Mouse (Mus musculus) heart, embryonic 13.5 days (tissue): Measurements from ENCODE around the gene Olfr1255. TPM values are rescaled to one million over a fixed set of nuclear protein-coding genes. Genes with fewer than 3 reads are reported as not detected.

Source experiments
- ATAC-seq: fragments of 200-750 bp; cut with Nextera tagmentation; 2 replicates; pipeline ENCODE4 v1.8.0; 2017; ENCODE audit warnings: moderate TSS enrichment; ENCODE audit not compliant: insufficient number of reproducible peaks, low FRiP score, low TSS enrichment; ENCODE audit errors: extremely low read depth
- H3K27ac ChIP-seq: fragments of 300-500 bp; sonication (generic); replicated peaks from 2 replicates; pipeline ENCODE4 v1.5.1; 2015; ENCODE audit warnings: moderate library complexity, mild to moderate bottlenecking, inconsistent platforms
- H3K27me3 ChIP-seq: fragments of 300-500 bp; sonication (generic); replicated peaks from 2 replicates; pipeline ENCODE4 v1.6.1; 2015; ENCODE audit warnings: mild to moderate bottlenecking, inconsistent platforms
- H3K36me3 ChIP-seq: fragments of 300-500 bp; sonication (generic); 2 replicates; pipeline ENCODE4 v1.6.1; 2015; ENCODE audit warnings: mild to moderate bottlenecking, inconsistent platforms
- H3K4me1 ChIP-seq: fragments of 300-500 bp; sonication (generic); 2 replicates; pipeline ENCODE4 v1.6.1; 2015; ENCODE audit warnings: inconsistent platforms
- H3K4me2 ChIP-seq: fragments of 300-500 bp; sonication (generic); 2 replicates; pipeline ENCODE4 v1.6.1; 2015; ENCODE audit warnings: inconsistent platforms, mild to moderate bottlenecking, moderate library complexity
- H3K4me3 ChIP-seq: fragments of 300-500 bp; sonication (generic); 2 replicates; pipeline ENCODE4 v1.5.1; 2015; ENCODE audit warnings: moderate library complexity, mild to moderate bottlenecking, inconsistent platforms
- H3K9ac ChIP-seq: fragments of 300-500 bp; sonication (generic); 2 replicates; pipeline ENCODE4 v1.6.1; 2015; ENCODE audit warnings: inconsistent platforms, mild to moderate bottlenecking, moderate library complexity
- H3K9me3 ChIP-seq: fragments of 300-500 bp; sonication (generic); 2 replicates; pipeline ENCODE4 v1.6.1; 2016; ENCODE audit warnings: inconsistent platforms
- WGBS: fragments of 180-500 bp; shearing (Covaris S2); methylation state at CpG from one replicate; pipeline ENCODE4 v1.1.7; 2015; ENCODE audit warnings: mixed read lengths; 5-methylcytosine and 5-hydroxymethylcytosine counted together
- polyA plus RNA-seq: library from polyadenylated mRNA; unstranded; fragments of >200 nt; fragmentation: Nextera tagmentation; extraction: Ambion mirVana; gene quantifications from 2 replicates; pipeline ENCODE4 v1.2.1, GENCODE M21; 2015

Gene Olfr1255
- not detected in 2 replicates for polyA plus RNA-seq

DNA sequence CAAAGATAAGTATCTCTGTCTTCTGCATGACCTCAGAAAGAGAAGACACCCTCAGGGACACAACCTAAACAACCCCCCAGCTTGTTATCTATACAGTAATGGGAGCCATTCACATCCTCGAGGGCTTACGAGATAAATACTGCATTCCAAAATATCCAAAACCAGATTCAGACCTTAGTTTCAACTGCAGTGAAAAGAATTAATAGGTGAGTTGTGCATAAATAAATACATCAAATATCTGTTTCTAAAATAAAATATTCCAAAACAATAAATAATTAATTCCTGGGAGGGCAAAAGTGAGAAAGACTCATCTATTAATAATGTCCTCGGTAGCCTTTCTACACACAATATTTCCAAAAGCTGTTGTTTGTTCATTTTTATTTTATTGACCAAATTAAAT, at the start of gene Olfr1255:
TSS of gene Olfr1255 (plus strand) at position 301 of the 400 bp plus-strand sequence.
- H3K9me3 ChIP-seq = no peaks in the 10 kb centered on the region
- no peak for ATAC-seq
- whole genome bisulfite sequencing = 61% methylated on average over 3 of the region's 3 CpGs
- no peak within 1 kb of the TSS for H3K4me2 ChIP-seq
- no peak within 1 kb of the TSS for H3K27ac ChIP-seq
- H3K4me3 ChIP-seq = no peak within 1 kb of the TSS
- H3K4me1 ChIP-seq = no peaks in the 10 kb centered on the region
- no peaks in the 10 kb centered on the region for H3K36me3 ChIP-seq
- H3K9ac ChIP-seq = no peak within 1 kb of the TSS
- H3K27me3 ChIP-seq = no peaks in the 10 kb centered on the region

DNA sequence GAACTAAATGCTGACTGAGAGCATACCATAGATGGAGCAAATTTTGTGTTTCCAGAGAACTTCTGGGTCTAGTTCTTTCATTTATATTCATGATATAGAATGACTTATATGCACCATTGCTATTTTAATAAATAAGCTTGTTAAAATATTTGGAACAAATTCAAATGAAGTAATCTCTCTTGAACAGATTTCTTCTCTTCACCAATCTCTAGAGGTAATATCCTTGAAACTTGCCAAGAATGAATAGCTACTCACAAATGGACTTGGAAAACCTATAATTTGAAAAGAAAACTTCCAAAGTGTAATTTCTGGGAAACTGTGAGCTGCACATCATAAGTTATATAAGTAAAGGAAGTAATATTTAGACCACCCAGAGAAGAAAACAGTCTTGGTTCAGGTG, 18.3 kb upstream of the Olfr1255 start, which contains the start of gene Olfr1254:
TSS of gene Olfr1254 (minus strand) at position 101 of the 400 bp plus-strand sequence.
- Histone ChIP-seq H3K4me1 (no peaks in the 10 kb centered on the region), H3K9me3 (no peaks in the 10 kb centered on the region), H3K27ac (no peak within 1 kb of the TSS), H3K4me3 (no peak within 1 kb of the TSS), H3K36me3 (no peaks in the 10 kb centered on the region), H3K4me2 (no peak within 1 kb of the TSS), H3K9ac (no peak within 1 kb of the TSS), H3K27me3 (no peaks in the 10 kb centered on the region)
- ATAC-seq = no peak

DNA sequence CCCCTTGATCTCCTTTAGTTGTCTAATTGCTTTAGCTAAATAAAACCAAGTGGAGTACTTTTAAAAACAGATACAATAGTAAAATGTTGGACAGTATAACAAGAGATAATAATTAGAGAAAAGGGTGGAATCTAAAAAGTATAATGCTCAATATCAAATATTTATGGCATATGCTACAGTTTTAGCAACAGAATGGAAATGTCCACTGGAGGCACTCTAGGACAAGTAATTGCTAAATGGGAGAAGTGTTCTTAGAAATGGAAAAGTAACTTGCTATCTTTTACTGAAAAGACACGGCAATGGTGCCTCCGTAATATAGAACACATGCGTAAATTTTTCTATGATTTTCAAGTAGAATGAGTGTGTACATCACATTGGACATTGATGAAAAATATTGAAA, 12.3 kb upstream of the Olfr1255 start:
- Histone ChIP-seq H3K4me3 (no peak overlapping the region), H3K4me2 (no peak overlapping the region), H3K4me1 (no peaks in the 10 kb centered on the region), H3K27ac (no peak overlapping the region), H3K9me3 (no peaks in the 10 kb centered on the region), H3K36me3 (no peaks in the 10 kb centered on the region), H3K27me3 (no peaks in the 10 kb centered on the region), H3K9ac (no peak overlapping the region)
- 72% methylated on average over 3 of the region's 3 CpGs for WGBS
- ATAC-seq = no peak

DNA sequence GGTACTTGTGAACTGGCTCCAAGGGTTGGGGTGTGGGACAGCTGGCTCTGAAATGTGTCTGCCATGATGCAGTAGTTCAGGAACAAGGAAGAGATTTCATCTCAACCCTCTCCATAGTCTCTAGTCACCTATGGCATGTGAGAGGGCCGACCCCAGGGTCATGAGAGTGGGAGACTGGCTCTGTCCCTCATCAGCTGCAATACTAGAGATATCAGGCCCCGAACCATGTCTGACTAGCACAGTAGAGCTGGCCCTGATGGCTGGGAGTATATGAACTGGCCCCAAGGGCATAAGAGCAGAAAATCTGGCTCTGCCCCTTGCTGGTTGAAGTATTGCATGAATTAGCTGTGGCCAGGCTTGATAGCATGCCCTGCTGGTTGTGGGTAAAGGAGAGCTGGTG, 1.1 kb upstream of the Olfr1255 start:
- Histone ChIP-seq H3K4me1 (no peaks in the 10 kb centered on the region), H3K9ac (no peak overlapping the region), H3K9me3 (no peaks in the 10 kb centered on the region), H3K4me2 (no peak overlapping the region), H3K4me3 (no peak overlapping the region), H3K27me3 (no peaks in the 10 kb centered on the region), H3K27ac (no peak overlapping the region), H3K36me3 (no peaks in the 10 kb centered on the region)
- 74% methylated on average over 2 of the region's 2 CpGs for WGBS
- ATAC-seq = no peak

DNA sequence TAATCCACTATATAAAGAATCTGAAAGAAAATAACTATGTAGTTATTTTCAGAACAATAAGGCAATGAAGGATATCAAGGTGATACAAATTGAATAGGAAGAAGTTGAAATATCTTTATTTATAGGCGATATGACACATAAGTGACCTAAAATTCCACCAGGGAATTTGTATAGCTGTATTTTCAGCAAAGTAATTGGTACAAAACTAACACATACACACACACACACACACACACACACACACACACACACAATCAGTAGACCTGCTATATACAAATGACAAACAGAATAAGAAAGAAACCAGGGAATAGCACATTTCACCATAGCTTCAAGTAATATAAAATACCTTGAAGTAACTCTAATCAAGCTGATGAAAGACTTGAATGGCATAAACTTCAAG, 8.4 kb downstream of the Olfr1255 start:
- Histone ChIP-seq H3K27me3 (no peaks in the 10 kb centered on the region), H3K4me1 (no peaks in the 10 kb centered on the region), H3K27ac (no peak overlapping the region), H3K9me3 (no peaks in the 10 kb centered on the region), H3K9ac (no peak overlapping the region), H3K4me3 (no peak overlapping the region), H3K4me2 (no peak overlapping the region), H3K36me3 (no peaks in the 10 kb centered on the region)
- ATAC-seq = no peak
- 81% methylated on average over 1 of the region's 1 CpGs for WGBS

DNA sequence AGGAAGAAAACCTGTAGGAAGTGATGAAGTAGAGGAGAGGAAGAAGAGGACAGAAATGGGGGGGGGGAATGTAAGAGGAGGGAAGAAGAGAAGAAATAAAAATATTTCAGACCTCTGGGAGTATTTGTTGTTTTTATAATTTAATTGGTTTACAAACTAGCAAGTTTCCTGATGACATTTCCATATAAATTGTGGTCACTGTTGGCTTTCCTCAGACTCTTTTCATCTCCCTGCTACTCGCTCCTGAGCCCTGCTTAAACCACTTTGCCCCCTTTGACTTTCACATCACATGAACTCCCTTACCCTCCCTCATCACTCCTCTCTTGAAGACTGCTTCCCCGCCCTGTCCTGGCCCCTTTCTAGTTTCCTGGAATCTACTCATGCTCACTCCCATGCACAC, 29.6 kb downstream of the Olfr1255 start, which contains the start of gene Olfr1256:
TSS of gene Olfr1256 (minus strand) at position 101 of the 400 bp plus-strand sequence.
- Histone ChIP-seq H3K9ac (no peak within 1 kb of the TSS), H3K4me3 (no peak within 1 kb of the TSS), H3K27me3 (no peaks in the 10 kb centered on the region), H3K9me3 (no peaks in the 10 kb centered on the region), H3K27ac (no peak within 1 kb of the TSS), H3K4me1 (no peaks in the 10 kb centered on the region), H3K36me3 (no peaks in the 10 kb centered on the region), H3K4me2 (no peak within 1 kb of the TSS)
- no peak for ATAC-seq
- 48% methylated on average over 2 of the region's 2 CpGs for WGBS

DNA sequence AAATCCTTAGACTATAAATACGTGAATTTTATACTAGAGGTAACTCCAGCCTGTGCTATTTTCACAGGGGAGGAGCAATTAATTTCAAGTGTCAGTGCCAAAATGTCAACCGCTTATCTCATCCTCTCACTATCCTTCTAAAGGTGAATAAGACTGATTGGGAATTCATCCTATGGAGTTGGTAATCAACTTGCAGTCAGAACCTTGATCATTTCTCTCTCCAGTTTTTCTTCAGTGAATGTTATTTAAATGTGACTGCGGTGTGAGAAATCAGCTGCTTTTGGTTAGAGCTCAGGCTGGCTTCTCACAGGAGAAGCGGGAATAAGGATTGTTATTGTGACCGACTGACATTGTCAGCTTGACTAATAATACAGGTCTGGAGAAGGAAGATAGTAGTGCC, 36.3 kb downstream of the Olfr1255 start, which contains the start of gene Olfr48:
TSS of gene Olfr48 (minus strand) at position 101 of the 400 bp plus-strand sequence.
- Histone ChIP-seq H3K36me3 (no peaks in the 10 kb centered on the region), H3K4me1 (no peaks in the 10 kb centered on the region), H3K4me2 (no peak within 1 kb of the TSS), H3K9me3 (peaks cover 3% of the 10 kb centered on the region; the same call in 1 of the 2 replicates), H3K4me3 (no peak within 1 kb of the TSS), H3K27me3 (no peaks in the 10 kb centered on the region), H3K9ac (no peak within 1 kb of the TSS), H3K27ac (no peak within 1 kb of the TSS)
- 71% methylated on average over 5 of the region's 5 CpGs for WGBS
- ATAC-seq = no peak

DNA sequence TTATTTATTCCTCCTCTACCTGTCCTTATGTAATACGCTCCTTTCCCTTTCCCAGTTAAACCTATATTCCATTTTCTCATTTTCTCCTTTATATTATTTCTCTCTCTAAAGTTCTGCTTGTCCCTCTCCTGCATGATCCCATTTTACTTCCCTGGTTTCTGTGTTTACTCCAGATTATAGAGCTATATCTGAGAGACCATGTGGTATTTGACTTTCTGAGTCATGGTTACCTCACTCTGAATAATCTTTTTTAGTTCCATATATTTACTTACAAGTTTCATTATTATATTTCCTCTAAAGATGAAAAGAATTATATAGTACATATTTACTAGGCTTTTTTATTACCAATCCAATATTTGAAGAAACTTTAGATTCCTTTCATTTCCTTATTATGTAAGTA, 37.4 kb downstream of the Olfr1255 start:
- H3K9me3 ChIP-seq = peaks cover 3% of the 10 kb centered on the region; the same call in 1 of the 2 replicates
- H3K4me3 ChIP-seq = no peak overlapping the region
- 86% methylated on average over 1 of the region's 1 CpGs for whole genome bisulfite sequencing
- no peak overlapping the region for H3K4me2 ChIP-seq
- no peak for ATAC-seq
- no peaks in the 10 kb centered on the region for H3K36me3 ChIP-seq
- no peak overlapping the region for H3K9ac ChIP-seq
- H3K27ac ChIP-seq = no peak overlapping the region
- no peaks in the 10 kb centered on the region for H3K4me1 ChIP-seq
- H3K27me3 ChIP-seq = no peaks in the 10 kb centered on the region

Other genes with a start within 250 kb of the Olfr1255 start
- not detected in 2 replicates for gene Olfr1245, start 233.6 kb upstream of the Olfr1255 start, polyA plus RNA-seq
- gene Olfr1246, start 218.9 kb upstream of the Olfr1255 start, polyA plus RNA-seq = not detected in 2 replicates
- gene Olfr1247, start 197.9 kb upstream of the Olfr1255 start, polyA plus RNA-seq = not detected in 2 replicates
- gene Olfr1248, start 193.8 kb upstream of the Olfr1255 start, polyA plus RNA-seq = not detected in 2 replicates
- gene Olfr1249, start 177.1 kb upstream of the Olfr1255 start, polyA plus RNA-seq = not detected in 2 replicates
- gene Olfr1250, start 150.6 kb upstream of the Olfr1255 start, polyA plus RNA-seq = not detected in 2 replicates
- gene Olfr1251, start 140.1 kb upstream of the Olfr1255 start, polyA plus RNA-seq = not detected in 2 replicates
- not detected in 2 replicates for gene Olfr1252, start 87.0 kb upstream of the Olfr1255 start, polyA plus RNA-seq
- not detected in 2 replicates for gene Olfr1253, start 55.0 kb upstream of the Olfr1255 start, polyA plus RNA-seq
- not detected in 2 replicates for gene Olfr1254, start 18.4 kb upstream of the Olfr1255 start, polyA plus RNA-seq
- gene Olfr1256, start 29.5 kb downstream of the Olfr1255 start, polyA plus RNA-seq = not detected in 2 replicates
- gene Olfr48, start 36.2 kb downstream of the Olfr1255 start, polyA plus RNA-seq = not detected in 2 replicates
- gene Olfr1257, start 66.4 kb downstream of the Olfr1255 start, polyA plus RNA-seq = not detected in 2 replicates
- gene Olfr1258, start 115.3 kb downstream of the Olfr1255 start, polyA plus RNA-seq = not detected in 2 replicates
- gene Olfr1259, start 136.6 kb downstream of the Olfr1255 start, polyA plus RNA-seq = not detected in 2 replicates
- gene Olfr1260, start 162.3 kb downstream of the Olfr1255 start, polyA plus RNA-seq = not detected in 2 replicates
- gene Olfr1261, start 179.2 kb downstream of the Olfr1255 start, polyA plus RNA-seq = not detected in 2 replicates
- gene Olfr1262, start 188.1 kb downstream of the Olfr1255 start, polyA plus RNA-seq = not detected in 2 replicates
- not detected in 2 replicates for gene Olfr1263, start 200.1 kb downstream of the Olfr1255 start, polyA plus RNA-seq
- not detected in 2 replicates for gene Olfr1264, start 213.5 kb downstream of the Olfr1255 start, polyA plus RNA-seq
- not detected in 2 replicates for gene Olfr1265, start 223.3 kb downstream of the Olfr1255 start, polyA plus RNA-seq